Mouse (Mus musculus) fibroblast of lung, adult 2 months (primary cell): ENCODE measurements around the gene Dock2.

Experiments
- DNase-seq: peaks from one replicate; pipeline ENCODE4 v3.0.0-alpha.2; 2011; ENCODE audit warnings: low read depth

Dock2 gene

GRCm38 (mm10) chr11:34769396-34769795, 14.3 kb downstream of the Dock2 start:
- no peak for DNase-seq

- DNase-seq, result no peak
Observed at GRCm38 (mm10) chr11:34763739-34764361, 19.8 kb downstream of the Dock2 start.

GRCm38 (mm10) chr11:34762570-34763127, 21.0 kb downstream of the Dock2 start:
- no peak for DNase-seq

GRCm38 (mm10) chr11:34762125-34762524, 21.6 kb downstream of the Dock2 start:
- no peak for DNase-seq

- no peak for DNase-seq
Observed at GRCm38 (mm10) chr11:34759582-34759981, 24.1 kb downstream of the Dock2 start.

- no peak for DNase-seq
Observed at GRCm38 (mm10) chr11:34741081-34741480, 42.6 kb downstream of the Dock2 start.

- no peak for DNase-seq
Observed at GRCm38 (mm10) chr11:34739816-34740215, 43.9 kb downstream of the Dock2 start.

GRCm38 (mm10) chr11:34738945-34739344, 44.7 kb downstream of the Dock2 start:
- no peak for DNase-seq

GRCm38 (mm10) chr11:34737193-34737592, 46.5 kb downstream of the Dock2 start:
- no peak for DNase-seq

- no peak for DNase-seq
Observed at GRCm38 (mm10) chr11:34734033-34734432, 49.7 kb downstream of the Dock2 start.

- no peak for DNase-seq
Observed at GRCm38 (mm10) chr11:34727467-34727866, 56.2 kb downstream of the Dock2 start.

GRCm38 (mm10) chr11:34726699-34727347, 56.9 kb downstream of the Dock2 start:
- no peak for DNase-seq

- DNase-seq, result no peak
Observed at GRCm38 (mm10) chr11:34713360-34713759, 70.3 kb downstream of the Dock2 start.

GRCm38 (mm10) chr11:34708278-34708677, 75.4 kb downstream of the Dock2 start:
- no peak for DNase-seq

GRCm38 (mm10) chr11:34707360-34707759, 76.3 kb downstream of the Dock2 start:
- DNase-seq, result no peak

GRCm38 (mm10) chr11:34705108-34705446, 78.6 kb downstream of the Dock2 start:
- DNase-seq, result no peak

GRCm38 (mm10) chr11:34704384-34705107, 79.1 kb downstream of the Dock2 start:
- no peak for DNase-seq

- no peak for DNase-seq
Observed at GRCm38 (mm10) chr11:34703851-34704250, 79.8 kb downstream of the Dock2 start.

GRCm38 (mm10) chr11:34681790-34682189, 101.9 kb downstream of the Dock2 start:
- DNase-seq, result peak; percentile 14

- DNase-seq, result no peak
Observed at GRCm38 (mm10) chr11:34544631-34545030, 239.1 kb downstream of the Dock2 start.

- no peak for DNase-seq
Observed at GRCm38 (mm10) chr11:34532131-34532530, 251.6 kb downstream of the Dock2 start.

- DNase-seq, result no peak
Observed at GRCm38 (mm10) chr11:34530971-34531370, 252.7 kb downstream of the Dock2 start.

- DNase-seq, result no peak
Observed at GRCm38 (mm10) chr11:34528006-34528405, 255.7 kb downstream of the Dock2 start.
